Mouse (Mus musculus) hindbrain, embryonic 11.5 days (tissue): ENCODE data around the gene Arid1b. TPM values are rescaled to one million over a fixed set of nuclear protein-coding genes. Genes with fewer than 3 reads are reported as not detected.

Experiments
- ATAC-seq: fragments of 200-750 bp; cut with Nextera tagmentation; 2 replicates; pipeline ENCODE4 v1.8.0; 2017; ENCODE audit warnings: mild to moderate bottlenecking, moderate TSS enrichment, moderate library complexity; ENCODE audit not compliant: low FRiP score
- DNase-seq: peaks from one replicate; pipeline ENCODE4 v3.0.0-alpha.2; 2015; ENCODE audit warnings: low spot score
- H3K27ac ChIP-seq: fragments of 300-500 bp; sonication (generic); 2 replicates; pipeline ENCODE4 v1.5.1; 2014; ENCODE audit warnings: mild to moderate bottlenecking, low read depth, low read length
- H3K27me3 ChIP-seq: fragments of 300-500 bp; sonication (generic); 2 replicates; pipeline ENCODE4 v1.6.1; 2014; ENCODE audit warnings: mild to moderate bottlenecking, low read length, moderate library complexity, mixed read lengths; ENCODE audit not compliant: control insufficient read depth, insufficient read depth
- H3K36me3 ChIP-seq: fragments of 300-500 bp; sonication (generic); 2 replicates; pipeline ENCODE4 v1.6.1; 2014; ENCODE audit warnings: mild to moderate bottlenecking, low read length, moderate library complexity, mixed read lengths; ENCODE audit not compliant: control insufficient read depth, insufficient read depth
- H3K4me1 ChIP-seq: fragments of 300-500 bp; sonication (generic); replicated peaks from 2 replicates; pipeline ENCODE4 v1.6.1; 2014; ENCODE audit warnings: low read length, mixed read lengths; ENCODE audit not compliant: control insufficient read depth, insufficient read depth
- H3K4me2 ChIP-seq: fragments of 300-500 bp; sonication (generic); replicated peaks from 2 replicates; pipeline ENCODE4 v1.6.1; 2014; ENCODE audit warnings: mild to moderate bottlenecking, low read depth, low read length
- H3K4me3 ChIP-seq: fragments of 300-500 bp; sonication (generic); 2 replicates; pipeline ENCODE4 v1.5.1; 2014; ENCODE audit warnings: low read depth, low read length
- H3K9ac ChIP-seq: fragments of 300-500 bp; sonication (generic); 2 replicates; pipeline ENCODE4 v1.6.1; 2014; ENCODE audit warnings: low read depth, low read length
- H3K9me3 ChIP-seq: fragments of 300-500 bp; sonication (generic); 2 replicates; pipeline ENCODE4 v1.6.1; 2016; ENCODE audit warnings: low read length; ENCODE audit not compliant: control insufficient read depth
- WGBS: fragments of 180-500 bp; shearing (Covaris S2); extraction: QIAGEN DNeasy Blood & Tissue Kit; methylation state at CpG from one replicate; pipeline ENCODE4 v1.1.7; 2014; 5-methylcytosine and 5-hydroxymethylcytosine counted together
- polyA plus RNA-seq: library from polyadenylated mRNA; unstranded; fragments of >200 nt; fragmentation: Nextera tagmentation; extraction: Ambion mirVana; gene quantifications from 2 replicates; pipeline ENCODE4 v1.2.1, GENCODE M21; 2014

Arid1b gene
- polyA plus RNA-seq, 1 experiment from 2014 or later = 18.6 TPM

DNA sequence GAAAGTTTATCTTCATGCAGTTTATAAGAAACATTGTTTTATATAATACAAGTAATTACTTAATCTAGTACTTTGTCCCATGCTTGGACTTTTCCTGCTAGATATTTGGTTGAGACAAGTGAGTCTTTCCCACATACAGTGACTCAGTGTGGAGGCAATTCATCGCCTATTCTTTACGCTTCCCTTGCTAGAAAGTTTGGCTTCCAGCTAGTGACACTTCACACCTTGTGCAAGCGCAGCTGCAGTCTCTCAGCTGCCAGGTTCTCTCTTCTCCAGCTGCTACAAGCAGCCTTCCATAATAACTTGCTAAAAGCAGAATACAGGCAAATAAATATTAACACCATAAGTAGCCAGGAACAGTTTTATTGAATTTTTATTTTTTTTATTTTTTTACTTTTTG is 279.6 kb downstream of the Arid1b start:
- H3K4me3 ChIP-seq = no peak overlapping the region
- WGBS = 89% methylated on average over 3 of the region's 3 CpGs
- H3K27me3 ChIP-seq = no peaks in the 10 kb centered on the region
- H3K4me1 ChIP-seq = no peaks in the 10 kb centered on the region; the same call in 1 of the 2 replicates
- H3K9me3 ChIP-seq = no peaks in the 10 kb centered on the region
- H3K4me2 ChIP-seq = no peak overlapping the region
- no peaks in the 10 kb centered on the region for H3K36me3 ChIP-seq
- no peak overlapping the region for H3K9ac ChIP-seq
- no peak overlapping the region for H3K27ac ChIP-seq
- DNase-seq (no peak), ATAC-seq (no peak)

DNA sequence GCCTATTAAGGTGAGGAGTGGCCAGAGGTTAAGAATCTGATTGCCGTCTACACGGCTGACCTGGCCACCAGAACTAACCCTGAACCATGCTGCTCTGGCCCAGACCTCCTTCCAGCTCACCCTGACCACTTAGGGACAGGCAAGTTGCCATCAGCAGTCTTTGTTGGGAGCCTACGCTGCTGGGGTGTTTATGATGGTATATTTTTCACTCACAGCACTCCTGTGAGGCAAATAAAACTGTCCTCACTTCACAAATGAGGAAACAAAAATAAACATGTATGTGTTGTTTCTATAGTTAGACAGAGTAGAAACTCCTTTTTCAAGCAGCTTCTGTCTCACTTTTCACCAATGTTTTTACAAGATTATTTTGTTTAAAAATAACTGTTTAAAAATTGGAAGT is 280.3 kb downstream of the Arid1b start:
- Histone ChIP-seq H3K9ac (no peak overlapping the region), H3K27me3 (no peaks in the 10 kb centered on the region), H3K36me3 (no peaks in the 10 kb centered on the region), H3K4me2 (no peak overlapping the region), H3K4me3 (no peak overlapping the region), H3K4me1 (no peaks in the 10 kb centered on the region; the same call in 1 of the 2 replicates), H3K9me3 (no peaks in the 10 kb centered on the region), H3K27ac (no peak overlapping the region)
- DNase-seq (no peak), ATAC-seq (no peak)
- WGBS = 97% methylated on average over 3 of the region's 3 CpGs

DNA sequence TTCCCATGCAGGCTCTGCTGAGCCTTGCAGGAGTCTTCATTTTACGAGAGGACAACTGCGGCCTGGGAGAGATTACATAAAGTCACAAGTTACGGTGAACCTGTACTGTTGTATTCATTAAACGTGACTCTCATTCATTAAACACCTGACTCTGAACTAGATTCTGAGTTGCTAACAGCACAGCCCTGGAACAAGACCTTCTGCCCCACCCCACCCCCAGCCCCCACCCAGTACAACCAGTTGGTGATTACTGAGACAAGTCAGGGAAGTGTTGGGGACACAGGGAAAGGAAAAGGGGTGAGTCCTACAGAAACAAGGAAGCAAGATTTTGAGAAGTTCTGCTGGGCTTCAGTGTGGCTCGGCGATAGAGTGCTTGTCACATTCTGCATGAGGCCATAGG is 281.6 kb downstream of the Arid1b start:
- Histone ChIP-seq H3K9ac (no peak overlapping the region), H3K27me3 (no peaks in the 10 kb centered on the region), H3K27ac (no peak overlapping the region), H3K36me3 (no peaks in the 10 kb centered on the region), H3K4me2 (no peak overlapping the region), H3K4me1 (no peaks in the 10 kb centered on the region; the same call in 1 of the 2 replicates), H3K4me3 (no peak overlapping the region), H3K9me3 (no peaks in the 10 kb centered on the region)
- ATAC-seq (no peak), DNase-seq (no peak)
- WGBS = 92% methylated on average over 6 of the region's 6 CpGs

DNA sequence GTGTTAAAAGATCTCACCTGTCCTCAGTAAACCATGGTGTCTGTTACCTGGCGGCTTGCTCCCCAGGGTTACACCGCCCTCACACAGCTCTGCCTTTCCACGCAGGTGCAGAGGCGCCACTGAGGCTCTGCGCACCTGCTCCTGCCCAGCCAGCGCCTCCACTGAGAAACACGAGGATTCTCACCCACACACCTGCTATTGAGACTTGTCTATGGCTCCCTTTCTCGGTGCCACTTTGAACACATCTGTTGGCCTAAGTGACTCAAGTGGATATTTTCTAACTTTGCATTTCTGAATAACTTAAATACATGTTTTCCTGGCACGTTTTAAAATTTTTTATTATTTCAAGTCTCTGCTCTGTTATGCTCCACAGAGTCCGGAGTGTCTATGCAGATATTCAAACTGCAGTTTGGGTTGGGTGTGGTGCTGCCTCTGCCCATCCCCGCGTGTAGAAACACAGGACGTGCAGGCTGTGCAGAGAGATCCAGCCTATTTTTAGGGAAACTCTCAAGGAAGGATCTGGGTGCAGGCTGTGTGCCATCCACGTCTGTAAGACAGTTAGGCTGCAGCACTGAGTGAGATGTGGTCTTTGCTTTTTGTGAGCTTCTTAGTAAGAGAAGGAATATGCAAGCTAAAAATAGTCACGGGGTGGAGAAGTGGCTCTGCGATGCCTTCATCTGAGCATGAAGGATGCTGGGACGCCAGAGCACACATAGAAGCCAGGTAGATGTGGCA is 283.2 kb downstream of the Arid1b start:
- Histone ChIP-seq H3K4me2 (no peak overlapping the region), H3K9me3 (no peaks in the 10 kb centered on the region), H3K4me3 (no peak overlapping the region), H3K36me3 (no peaks in the 10 kb centered on the region), H3K4me1 (no peaks in the 10 kb centered on the region), H3K27ac (no peak overlapping the region), H3K27me3 (no peaks in the 10 kb centered on the region), H3K9ac (no peak overlapping the region)
- 93% methylated on average over 17 of the region's 17 CpGs for WGBS
- ATAC-seq (no peak), DNase-seq (no peak)

- DNase-seq = no peak
- no peaks in the 10 kb centered on the region for H3K27me3 ChIP-seq
- H3K4me2 ChIP-seq = no peak overlapping the region
- H3K9me3 ChIP-seq = no peaks in the 10 kb centered on the region
- no peak overlapping the region for H3K27ac ChIP-seq
- H3K4me1 ChIP-seq = no peaks in the 10 kb centered on the region
- no peak overlapping the region for H3K9ac ChIP-seq
- ATAC-seq = no peak
- H3K4me3 ChIP-seq = no peak overlapping the region
- no peaks in the 10 kb centered on the region for H3K36me3 ChIP-seq
- 88% methylated on average over 4 of the region's 4 CpGs for WGBS
These were observed 286.4 kb downstream of the Arid1b start for GRCm38 (mm10) chr17:5280499-5281053.

DNA sequence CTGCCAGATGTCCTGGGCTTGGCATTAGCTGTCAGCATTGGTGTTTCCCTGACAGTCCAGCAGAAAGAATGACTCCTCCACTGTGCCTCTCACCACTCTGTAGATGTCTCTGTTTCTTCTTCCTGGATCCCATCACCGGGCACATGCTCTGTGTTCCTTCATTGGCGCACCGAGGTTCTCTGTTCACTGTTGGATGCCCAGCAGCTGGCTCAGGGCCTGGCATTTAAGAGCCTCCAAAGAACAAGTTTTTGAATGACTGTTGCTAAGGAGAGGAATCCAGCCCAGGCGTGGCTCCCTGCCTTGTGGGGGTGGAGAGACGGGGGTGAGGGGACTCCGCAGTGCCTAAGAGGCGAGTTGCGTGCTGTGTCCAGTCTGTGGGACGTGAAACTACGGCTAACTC is 290.7 kb downstream of the Arid1b start:
- ATAC-seq = no peak
- no peaks in the 10 kb centered on the region for H3K27me3 ChIP-seq

GRCm38 (mm10) chr17:5285877-5286440 is 291.8 kb downstream of the Arid1b start:
- Histone ChIP-seq H3K4me3 (no peak overlapping the region), H3K4me1 (peaks cover 4% of the 10 kb centered on the region; the same call in 1 of the 2 replicates), H3K27me3 (no peaks in the 10 kb centered on the region), H3K4me2 (no peak overlapping the region), H3K36me3 (no peaks in the 10 kb centered on the region), H3K9me3 (no peaks in the 10 kb centered on the region), H3K27ac (no peak overlapping the region), H3K9ac (no peak overlapping the region)
- WGBS = 85% methylated on average over 13 of the region's 13 CpGs
- DNase-seq = no peak
- no peak for ATAC-seq

More for the DNA sequence above, 290.7 kb downstream of the Arid1b start:
- peaks cover 4% of the 10 kb centered on the region; the same call in 1 of the 2 replicates for H3K4me1 ChIP-seq
- H3K9ac ChIP-seq = no peak overlapping the region
- H3K36me3 ChIP-seq = no peaks in the 10 kb centered on the region
- H3K4me2 ChIP-seq = no peak overlapping the region
- 82% methylated on average over 10 of the region's 10 CpGs for WGBS
- no peak overlapping the region for H3K4me3 ChIP-seq
- H3K9me3 ChIP-seq = no peaks in the 10 kb centered on the region
- no peak for DNase-seq
- H3K27ac ChIP-seq = no peak overlapping the region

GRCm38 (mm10) chr17:5286571-5287209 is 292.6 kb downstream of the Arid1b start:
- Histone ChIP-seq H3K9me3 (no peaks in the 10 kb centered on the region), H3K36me3 (no peaks in the 10 kb centered on the region), H3K9ac (no peak overlapping the region), H3K4me1 (peaks cover 4% of the 10 kb centered on the region; the same call in 1 of the 2 replicates), H3K27ac (no peak overlapping the region), H3K4me3 (no peak overlapping the region), H3K4me2 (no peak overlapping the region), H3K27me3 (no peaks in the 10 kb centered on the region)
- DNase-seq = no peak
- no peak for ATAC-seq
- WGBS = 68% methylated on average over 15 of the region's 15 CpGs
